Mouse (Mus musculus) forebrain, embryonic 16.5 days (tissue): ENCODE measurements at regions not wholly inside any gene's neighbourhood (a gene's known extent, or its start where the extent isn't known, plus 50 kb on each side); places are given as distances from the start of the nearest gene placed in this dataset.

Experiments
- ATAC-seq: fragments of 200-750 bp; cut with Nextera tagmentation; 2 replicates; pipeline ENCODE4 v1.8.0; 2017; ENCODE audit warnings: mild to moderate bottlenecking, moderate library complexity
- H3K27ac ChIP-seq: fragments of 300-500 bp; sonication (generic); 2 replicates; pipeline ENCODE4 v1.5.1; 2014; ENCODE audit warnings: low read length, control low read depth
- H3K27me3 ChIP-seq: fragments of 300-500 bp; sonication (generic); replicated peaks from 2 replicates; pipeline ENCODE4 v1.6.1; 2014; ENCODE audit warnings: low read length; ENCODE audit not compliant: control insufficient read depth, insufficient read depth
- H3K36me3 ChIP-seq: fragments of 300-500 bp; sonication (generic); 2 replicates; pipeline ENCODE4 v1.6.1; 2014; ENCODE audit not compliant: control insufficient read depth, insufficient read depth
- H3K4me1 ChIP-seq: fragments of 300-500 bp; sonication (generic); replicated peaks from 2 replicates; pipeline ENCODE4 v1.6.1; 2014; ENCODE audit warnings: low read length; ENCODE audit not compliant: control insufficient read depth, insufficient read depth
- H3K4me2 ChIP-seq: fragments of 300-500 bp; sonication (generic); 2 replicates; pipeline ENCODE4 v1.6.1; 2014; ENCODE audit warnings: mild to moderate bottlenecking, low read length, control low read depth
- H3K4me3 ChIP-seq: fragments of 300-500 bp; sonication (generic); replicated peaks from 2 replicates; pipeline ENCODE4 v1.5.1; 2014; ENCODE audit warnings: mild to moderate bottlenecking, low read length, control low read depth
- H3K9ac ChIP-seq: fragments of 300-500 bp; sonication (generic); replicated peaks from 2 replicates; pipeline ENCODE4 v1.6.1; 2014; ENCODE audit warnings: low read depth, low read length, control low read depth
- H3K9me3 ChIP-seq: fragments of 300-500 bp; sonication (generic); 2 replicates; pipeline ENCODE4 v1.6.1; 2016; ENCODE audit warnings: low read length; ENCODE audit not compliant: control insufficient read depth
- WGBS: fragments of 180-500 bp; shearing (Covaris S2); extraction: QIAGEN DNeasy Blood & Tissue Kit; methylation state at CpG from one replicate; pipeline ENCODE4 v1.1.7; 2014; 5-methylcytosine and 5-hydroxymethylcytosine counted together

DNA sequence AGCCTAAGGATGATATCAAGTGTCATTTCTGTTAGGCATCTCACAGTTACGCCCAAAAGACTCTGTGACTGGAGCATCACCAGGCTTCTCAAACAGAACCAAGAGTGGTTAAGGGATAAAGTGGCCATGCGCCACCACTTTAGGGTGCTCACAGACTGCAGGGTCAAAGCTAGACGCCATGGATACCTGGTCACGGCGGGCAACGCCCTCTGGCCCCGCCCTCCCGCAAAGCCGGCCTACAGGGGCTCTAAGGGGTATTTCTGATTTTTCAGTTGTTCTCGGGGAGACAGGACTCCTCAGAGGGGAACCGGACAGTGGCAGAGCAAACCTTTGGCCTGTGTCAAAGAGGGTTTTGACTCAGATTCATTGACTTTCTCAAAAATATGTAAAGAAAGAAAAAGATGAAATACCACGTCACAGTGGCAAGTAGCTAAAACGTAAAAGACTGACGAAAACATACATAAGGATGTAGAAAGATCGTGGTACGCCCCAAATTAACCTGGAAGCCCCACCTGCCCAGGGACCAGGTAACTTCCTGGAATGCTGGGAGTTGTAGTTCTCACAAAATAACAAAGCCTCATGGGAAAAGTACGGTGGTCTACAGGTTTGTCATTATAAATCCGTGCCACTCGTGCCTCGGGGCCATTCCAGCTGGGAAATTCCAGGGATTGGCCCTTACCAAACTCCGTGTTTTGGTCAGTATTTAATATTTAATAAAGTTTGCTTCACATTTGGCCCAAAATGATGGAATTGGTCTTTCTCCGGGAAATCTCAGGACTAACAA is 116.1 kb upstream of the Arid2 start:
- ATAC-seq: peak; percentile 40; the same call in 1 of the 2 replicates
- 14% methylated on average over 22 of the region's 22 CpGs for WGBS
- Histone ChIP-seq H3K4me1 (peaks cover 10% of the 10 kb centered on the region), H3K4me3 (peak overlapping the region; percentile 30), H3K9me3 (no peaks in the 10 kb centered on the region), H3K36me3 (no peaks in the 10 kb centered on the region), H3K27ac (no peak overlapping the region), H3K9ac (no peak overlapping the region), H3K27me3 (no peaks in the 10 kb centered on the region), H3K4me2 (peak overlapping the region; percentile 45)

DNA sequence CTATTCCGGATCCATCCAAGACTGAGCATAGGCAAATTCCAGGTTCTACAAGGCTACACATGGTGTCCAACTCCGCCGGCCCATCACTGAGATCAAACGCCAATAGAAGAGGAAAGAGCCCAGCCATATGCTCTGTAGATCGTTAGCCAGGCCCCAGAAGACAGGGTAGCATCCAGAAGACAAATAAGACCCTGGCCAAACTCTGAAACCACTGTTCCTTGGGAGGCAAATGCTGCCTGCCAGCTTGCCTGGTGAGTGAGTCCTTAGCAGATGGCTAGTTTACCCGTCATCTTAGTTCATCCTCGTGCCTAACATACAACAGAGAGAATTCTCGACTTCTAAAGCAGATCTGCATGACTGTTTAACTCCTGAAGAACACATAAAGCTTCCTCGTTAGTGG is 109.4 kb upstream of the Arid2 start:
- Histone ChIP-seq H3K4me2 (no peak overlapping the region), H3K27ac (no peak overlapping the region), H3K36me3 (no peaks in the 10 kb centered on the region), H3K4me3 (no peak overlapping the region), H3K9me3 (no peaks in the 10 kb centered on the region), H3K27me3 (no peaks in the 10 kb centered on the region), H3K4me1 (peaks cover 8% of the 10 kb centered on the region), H3K9ac (no peak overlapping the region)
- 0 out of 2 replicates have a peak, but pooled peaks have one; percentile 37 for ATAC-seq
- 44% methylated on average over 9 of the region's 9 CpGs for WGBS

DNA sequence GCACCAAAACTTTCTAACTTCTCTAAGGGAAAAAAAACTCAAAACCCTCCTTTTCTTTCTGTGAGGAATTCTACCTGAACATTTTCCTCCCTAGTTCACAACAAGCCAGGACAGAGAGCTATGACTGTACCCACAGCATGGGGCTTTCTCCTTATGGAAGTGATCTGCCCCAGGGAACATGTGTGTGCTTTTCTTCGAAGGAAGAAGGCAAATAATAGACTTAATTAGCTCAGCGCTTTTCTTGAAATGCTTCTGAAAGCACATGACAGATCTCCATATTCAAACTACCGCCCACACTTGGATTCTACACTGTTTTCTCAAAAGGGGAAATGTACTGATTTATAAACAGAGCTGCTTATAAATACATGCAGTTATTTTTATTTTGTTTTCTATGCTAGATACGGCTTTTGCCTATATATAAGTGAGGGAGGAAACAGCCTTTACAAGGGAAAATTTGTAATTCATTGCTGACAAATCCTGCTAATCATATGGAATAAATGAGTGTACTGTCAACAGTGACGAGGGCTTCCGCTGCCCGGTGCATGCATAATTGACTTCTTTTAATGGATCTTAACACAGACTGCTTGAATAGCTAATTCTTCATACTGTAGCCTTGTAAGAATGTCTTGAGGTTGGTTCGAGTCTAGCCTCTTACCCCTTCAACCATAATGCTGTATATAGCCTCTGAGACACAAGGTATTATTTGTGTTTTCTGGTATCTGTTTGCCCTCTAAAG is 108.8 kb upstream of the Arid2 start:
- 8% methylated on average over 8 of the region's 8 CpGs for WGBS

DNA sequence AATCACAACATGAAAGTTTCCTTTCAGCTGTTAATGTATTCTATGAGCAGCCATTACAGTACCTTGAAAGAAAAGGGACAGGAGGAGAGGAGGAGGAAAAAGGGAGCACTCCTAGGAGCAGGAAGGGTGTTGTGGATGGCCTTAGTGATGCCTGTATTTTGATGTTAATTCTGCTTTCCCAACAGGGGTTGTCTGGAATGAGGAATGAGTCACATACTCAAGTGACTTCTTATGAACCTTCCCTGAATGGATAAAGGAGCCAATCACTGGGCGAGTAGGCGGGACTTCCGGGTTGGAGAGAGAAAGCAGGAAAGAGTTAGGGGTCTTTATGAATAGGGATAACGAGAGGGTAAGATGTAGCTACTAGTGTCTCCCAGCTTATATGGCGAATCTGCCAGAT is 107.8 kb upstream of the Arid2 start:
- WGBS: 83% methylated on average over 5 of the region's 5 CpGs
- ATAC-seq: no peak

More for the DNA sequence above, 108.8 kb upstream of the Arid2 start:
- H3K4me1 ChIP-seq: peaks cover 8% of the 10 kb centered on the region
- no peaks in the 10 kb centered on the region for H3K9me3 ChIP-seq
- no peak overlapping the region for H3K9ac ChIP-seq
- no peaks in the 10 kb centered on the region for H3K27me3 ChIP-seq
- H3K4me2 ChIP-seq: no peak overlapping the region
- H3K36me3 ChIP-seq: no peaks in the 10 kb centered on the region
- H3K4me3 ChIP-seq: no peak overlapping the region
- H3K27ac ChIP-seq: peak overlapping the region; percentile 50
- ATAC-seq: peak; percentile 88

DNA sequence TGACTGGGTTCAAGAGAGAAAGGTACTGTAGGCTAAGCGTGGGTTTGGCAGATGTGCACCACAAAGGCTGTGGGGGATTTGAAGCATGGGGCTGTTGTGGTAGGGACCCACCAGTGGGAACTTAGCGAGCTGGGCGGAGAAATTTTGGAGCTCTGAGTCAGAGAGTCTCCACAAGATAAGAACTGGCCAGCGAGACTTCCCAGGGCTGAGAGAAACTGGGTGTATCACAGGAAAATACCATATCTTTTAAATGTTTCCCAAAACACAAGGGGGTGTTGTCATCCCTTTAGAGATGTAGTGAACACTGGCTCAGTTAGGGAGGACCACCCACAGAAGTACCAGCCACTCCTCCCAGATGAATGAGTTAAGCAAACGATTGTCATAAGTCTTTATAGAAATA is 107.3 kb upstream of the Arid2 start:
- H3K36me3 ChIP-seq: no peaks in the 10 kb centered on the region
- ATAC-seq: no peak
- no peak overlapping the region for H3K9ac ChIP-seq
- H3K4me1 ChIP-seq: peaks cover 8% of the 10 kb centered on the region
- H3K27ac ChIP-seq: no peak overlapping the region
- H3K4me3 ChIP-seq: no peak overlapping the region
- 90% methylated on average over 5 of the region's 5 CpGs for WGBS
- H3K27me3 ChIP-seq: no peaks in the 10 kb centered on the region
- H3K4me2 ChIP-seq: no peak overlapping the region
- H3K9me3 ChIP-seq: no peaks in the 10 kb centered on the region

More for the DNA sequence above, 107.8 kb upstream of the Arid2 start:
- Histone ChIP-seq H3K4me3 (no peak overlapping the region), H3K27ac (no peak overlapping the region), H3K9ac (no peak overlapping the region), H3K36me3 (no peaks in the 10 kb centered on the region), H3K27me3 (no peaks in the 10 kb centered on the region), H3K4me1 (peaks cover 8% of the 10 kb centered on the region), H3K9me3 (no peaks in the 10 kb centered on the region), H3K4me2 (no peak overlapping the region)

DNA sequence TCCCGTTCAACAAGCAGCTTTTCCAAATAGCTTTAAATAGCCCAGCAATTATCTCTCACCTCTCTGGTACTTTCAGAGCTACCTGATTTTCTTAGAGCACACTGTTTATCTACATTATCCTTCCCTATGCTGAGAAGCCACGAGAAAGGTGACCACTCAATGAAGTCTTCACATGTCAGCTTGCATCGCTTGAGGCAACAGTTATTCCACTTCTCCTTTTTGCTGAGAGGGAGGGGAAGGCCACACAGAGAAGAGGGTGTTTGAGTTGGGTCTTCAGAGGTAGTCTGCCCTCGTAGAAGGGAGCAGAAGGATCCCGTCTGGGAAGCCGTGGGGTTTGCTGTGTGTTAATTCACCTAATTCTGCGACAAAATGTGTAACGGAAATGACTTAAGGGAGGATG is 106.3 kb upstream of the Arid2 start:
- H3K27me3 ChIP-seq: no peaks in the 10 kb centered on the region
- no peak overlapping the region for H3K4me3 ChIP-seq
- H3K9ac ChIP-seq: no peak overlapping the region
- no peaks in the 10 kb centered on the region for H3K9me3 ChIP-seq
- peaks cover 8% of the 10 kb centered on the region for H3K4me1 ChIP-seq
- no peak overlapping the region for H3K27ac ChIP-seq
- whole genome bisulfite sequencing: 90% methylated on average over 8 of the region's 8 CpGs
- H3K36me3 ChIP-seq: no peaks in the 10 kb centered on the region
- no peak overlapping the region for H3K4me2 ChIP-seq
- no peak for ATAC-seq

DNA sequence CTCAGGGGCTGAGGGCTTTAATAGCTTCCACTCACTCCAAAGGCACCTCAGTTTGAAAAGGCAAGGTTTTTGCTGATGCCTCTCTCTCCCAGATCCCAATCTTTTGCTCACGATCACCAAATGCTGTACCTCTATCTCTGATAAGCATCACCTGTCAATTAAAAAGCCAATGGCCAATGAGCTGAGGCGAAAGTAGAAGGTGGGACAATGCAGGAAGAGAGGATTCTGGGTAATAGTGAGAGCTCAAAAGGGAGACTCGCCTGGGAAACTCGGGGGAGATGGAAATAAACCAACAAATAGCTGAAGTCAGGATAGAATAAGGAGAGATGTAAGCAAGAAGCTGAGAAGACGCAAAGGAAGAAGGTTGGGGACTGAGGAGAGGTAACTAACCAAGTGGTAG is 105.0 kb upstream of the Arid2 start:
- H3K4me2 ChIP-seq: no peak overlapping the region
- H3K36me3 ChIP-seq: no peaks in the 10 kb centered on the region
- WGBS: 85% methylated on average over 5 of the region's 5 CpGs
- H3K4me1 ChIP-seq: peaks cover 8% of the 10 kb centered on the region
- no peak overlapping the region for H3K9ac ChIP-seq
- no peak overlapping the region for H3K4me3 ChIP-seq
- H3K27ac ChIP-seq: no peak overlapping the region
- H3K9me3 ChIP-seq: no peaks in the 10 kb centered on the region
- H3K27me3 ChIP-seq: no peaks in the 10 kb centered on the region
- no peak for ATAC-seq

DNA sequence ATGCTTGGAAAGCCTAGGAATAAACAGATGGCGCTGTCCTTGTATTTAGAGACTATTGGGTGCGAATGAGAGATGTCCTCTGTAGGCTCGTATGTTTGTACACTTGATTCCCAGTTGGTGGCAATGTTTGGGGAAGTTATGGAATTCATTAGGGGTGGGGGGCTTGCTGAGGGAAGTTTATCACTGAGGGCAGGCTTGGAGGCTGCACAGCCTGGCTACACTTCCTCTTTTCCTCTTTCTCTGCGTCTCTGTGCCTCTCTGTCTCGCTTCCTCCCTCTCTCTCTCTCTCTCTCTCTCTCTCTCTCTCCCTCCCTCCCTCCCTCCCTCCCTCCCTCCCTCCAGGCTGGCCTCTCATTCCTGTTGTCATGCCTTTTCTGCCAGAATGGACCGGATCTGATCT is 104.2 kb upstream of the Arid2 start:
- 85% methylated on average over 6 of the region's 6 CpGs for WGBS
- ATAC-seq: no peak
- Histone ChIP-seq H3K4me2 (no peak overlapping the region), H3K4me3 (no peak overlapping the region), H3K27me3 (no peaks in the 10 kb centered on the region), H3K9ac (no peak overlapping the region), H3K27ac (no peak overlapping the region), H3K4me1 (peaks cover 4% of the 10 kb centered on the region), H3K36me3 (no peaks in the 10 kb centered on the region), H3K9me3 (no peaks in the 10 kb centered on the region)

DNA sequence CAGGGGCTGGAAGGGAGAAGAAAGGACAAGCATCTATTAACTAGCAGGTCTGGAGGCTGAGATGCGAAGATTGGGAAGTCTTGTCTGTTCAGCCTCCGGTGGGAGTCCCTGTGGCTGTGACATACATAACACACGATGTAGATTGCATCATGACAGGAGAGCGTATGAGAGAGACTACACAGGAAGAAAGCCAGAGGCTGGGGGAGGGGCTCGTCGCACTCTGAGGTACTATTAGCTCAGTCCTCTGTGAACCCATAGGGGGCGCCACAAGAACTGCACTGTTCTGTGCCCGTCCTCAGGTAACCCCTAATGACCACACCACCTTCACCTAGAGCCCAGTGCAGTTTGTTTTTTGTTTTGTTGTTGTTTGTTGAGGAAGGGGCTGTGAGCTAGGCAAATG is 102.7 kb upstream of the Arid2 start:
- Histone ChIP-seq H3K9ac (no peak overlapping the region), H3K36me3 (no peaks in the 10 kb centered on the region), H3K27me3 (no peaks in the 10 kb centered on the region), H3K27ac (no peak overlapping the region), H3K4me2 (no peak overlapping the region), H3K4me1 (no peaks in the 10 kb centered on the region), H3K4me3 (no peak overlapping the region), H3K9me3 (no peaks in the 10 kb centered on the region)
- no peak for ATAC-seq
- WGBS: 64% methylated on average over 8 of the region's 8 CpGs
